Mouse (Mus musculus): ENCODE results near the gene Tnni3k. TPM values are rescaled to one million over a fixed set of nuclear protein-coding genes. Genes with fewer than 3 reads are reported as not detected.

Gene Tnni3k
- polyA plus RNA-seq, 1 experiment from 2014 or later, result 0.11 TPM

GRCm38 (mm10) chr3:154879515-154879914 is 175.7 kb downstream of the Tnni3k start:
- Histone ChIP-seq H3K27me3 (ENCODE audit: control insufficient read depth, insufficient read depth, low read length) (no peaks in the 10 kb centered on the region), H3K4me2 (replicated peaks; ENCODE audit: low read depth) (no peak overlapping the region), H3K36me3 (ENCODE audit: control insufficient read depth, insufficient read depth, low read length) (no peaks in the 10 kb centered on the region), H3K9ac (ENCODE audit: low read length) (no peak overlapping the region), H3K4me1 (replicated peaks; ENCODE audit: control insufficient read depth, insufficient read depth) (no peaks in the 10 kb centered on the region), H3K4me3 (ENCODE audit: low read depth, low read length) (no peak overlapping the region), H3K27ac (replicated peaks) (0 out of 2 replicates have a peak overlapping the region, but pooled peaks have one; percentile 8), H3K9me3 (ENCODE audit: control insufficient read depth, low read length) (no peaks in the 10 kb centered on the region)
- no peak for DNase-seq (ENCODE audit: low spot score)
- WGBS, result 25% methylated on average over 2 of the region's 2 CpGs
- no peak for TF ChIP-seq EP300 (optimal IDR thresholded peaks at IDR 0.05)
- TF ChIP-seq CTCF (IDR thresholded peaks at IDR 0.05; ENCODE audit: low read depth), result no peak
- peak; percentile 56; the same call in 1 of the 2 replicates for ATAC-seq (ENCODE audit: low FRiP score, low TSS enrichment)

GRCm38 (mm10) chr3:154879080-154879479 is 176.1 kb downstream of the Tnni3k start:
- H3K36me3 ChIP-seq (ENCODE audit: control insufficient read depth, insufficient read depth, low read length), result no peaks in the 10 kb centered on the region
- H3K27ac ChIP-seq (replicated peaks), result 0 out of 2 replicates have a peak overlapping the region, but pooled peaks have one; percentile 8
- TF ChIP-seq EP300 (optimal IDR thresholded peaks at IDR 0.05) (no peak), CTCF (IDR thresholded peaks at IDR 0.05; ENCODE audit: low read depth) (no peak)
- ATAC-seq (ENCODE audit: low FRiP score, low TSS enrichment), result no peak
- H3K9ac ChIP-seq (ENCODE audit: low read length), result no peak overlapping the region
- no peaks in the 10 kb centered on the region for H3K27me3 ChIP-seq (ENCODE audit: control insufficient read depth, insufficient read depth, low read length)
- no peak overlapping the region for H3K4me2 ChIP-seq (replicated peaks; ENCODE audit: low read depth)
- H3K4me1 ChIP-seq (replicated peaks; ENCODE audit: control insufficient read depth, insufficient read depth), result no peaks in the 10 kb centered on the region
- no peak overlapping the region for H3K4me3 ChIP-seq (ENCODE audit: low read depth, low read length)
- DNase-seq (ENCODE audit: low spot score), result no peak
- H3K9me3 ChIP-seq (ENCODE audit: control insufficient read depth, low read length), result no peaks in the 10 kb centered on the region
- WGBS, result 91% methylated on average over 1 of the region's 1 CpGs

GRCm38 (mm10) chr3:154868807-154869206 is 186.4 kb downstream of the Tnni3k start:
- peak; percentile 79; the same call in 1 of the 2 replicates for ATAC-seq (ENCODE audit: low FRiP score, low TSS enrichment)
- Histone ChIP-seq H3K27ac (replicated peaks) (no peak overlapping the region), H3K4me2 (replicated peaks; ENCODE audit: low read depth) (no peak overlapping the region), H3K9me3 (ENCODE audit: control insufficient read depth, low read length) (no peaks in the 10 kb centered on the region), H3K27me3 (ENCODE audit: control insufficient read depth, insufficient read depth, low read length) (no peaks in the 10 kb centered on the region), H3K9ac (ENCODE audit: low read length) (no peak overlapping the region), H3K36me3 (ENCODE audit: control insufficient read depth, insufficient read depth, low read length) (no peaks in the 10 kb centered on the region), H3K4me3 (ENCODE audit: low read depth, low read length) (no peak overlapping the region), H3K4me1 (replicated peaks; ENCODE audit: control insufficient read depth, insufficient read depth) (no peaks in the 10 kb centered on the region)
- WGBS, result 67% methylated on average over 4 of the region's 4 CpGs
- TF ChIP-seq CTCF (IDR thresholded peaks at IDR 0.05; ENCODE audit: low read depth) (no peak), EP300 (optimal IDR thresholded peaks at IDR 0.05) (no peak)
- no peak for DNase-seq (ENCODE audit: low spot score)

GRCm38 (mm10) chr3:154861921-154862320 is 193.3 kb downstream of the Tnni3k start:
- Histone ChIP-seq H3K36me3 (ENCODE audit: control insufficient read depth, insufficient read depth, low read length) (no peaks in the 10 kb centered on the region), H3K9me3 (ENCODE audit: control insufficient read depth, low read length) (no peaks in the 10 kb centered on the region), H3K9ac (ENCODE audit: low read length) (no peak overlapping the region), H3K27me3 (ENCODE audit: control insufficient read depth, insufficient read depth, low read length) (no peaks in the 10 kb centered on the region), H3K4me3 (ENCODE audit: low read depth, low read length) (no peak overlapping the region), H3K4me2 (replicated peaks; ENCODE audit: low read depth) (no peak overlapping the region), H3K4me1 (replicated peaks; ENCODE audit: control insufficient read depth, insufficient read depth) (no peaks in the 10 kb centered on the region), H3K27ac (replicated peaks) (no peak overlapping the region)
- TF ChIP-seq EP300 (optimal IDR thresholded peaks at IDR 0.05), result no peak
- ATAC-seq (ENCODE audit: low FRiP score, low TSS enrichment), result no peak
- 80% methylated on average over 6 of the region's 6 CpGs for WGBS
- DNase-seq (ENCODE audit: low spot score), result no peak

- TF ChIP-seq EP300 (optimal IDR thresholded peaks at IDR 0.05), result no peak
- TF ChIP-seq CTCF (IDR thresholded peaks at IDR 0.05; ENCODE audit: low read depth), result no peak
- H3K27ac ChIP-seq (replicated peaks), result no peak overlapping the region
- H3K4me3 ChIP-seq (ENCODE audit: low read depth, low read length), result no peak overlapping the region
- no peaks in the 10 kb centered on the region for H3K4me1 ChIP-seq (replicated peaks; ENCODE audit: control insufficient read depth, insufficient read depth)
- H3K27me3 ChIP-seq (ENCODE audit: control insufficient read depth, insufficient read depth, low read length), result no peaks in the 10 kb centered on the region
- ATAC-seq (ENCODE audit: low FRiP score, low TSS enrichment) (no peak), DNase-seq (ENCODE audit: low spot score) (no peak)
- H3K9ac ChIP-seq (ENCODE audit: low read length), result no peak overlapping the region
- no peak overlapping the region for H3K4me2 ChIP-seq (replicated peaks; ENCODE audit: low read depth)
- 53% methylated on average over 3 of the region's 3 CpGs for WGBS
- no peaks in the 10 kb centered on the region for H3K36me3 ChIP-seq (ENCODE audit: control insufficient read depth, insufficient read depth, low read length)
- H3K9me3 ChIP-seq (ENCODE audit: control insufficient read depth, low read length), result no peaks in the 10 kb centered on the region
These were observed 195.5 kb downstream of the Tnni3k start for GRCm38 (mm10) chr3:154859721-154860120.

GRCm38 (mm10) chr3:154853257-154853656 is 201.9 kb downstream of the Tnni3k start:
- 36% methylated on average over 6 of the region's 6 CpGs for WGBS
- Histone ChIP-seq H3K36me3 (ENCODE audit: control insufficient read depth, insufficient read depth, low read length) (no peaks in the 10 kb centered on the region), H3K4me1 (replicated peaks; ENCODE audit: control insufficient read depth, insufficient read depth) (no peaks in the 10 kb centered on the region), H3K27me3 (ENCODE audit: control insufficient read depth, insufficient read depth, low read length) (no peaks in the 10 kb centered on the region), H3K4me2 (replicated peaks; ENCODE audit: low read depth) (no peak overlapping the region), H3K4me3 (ENCODE audit: low read depth, low read length) (no peak overlapping the region), H3K9ac (ENCODE audit: low read length) (no peak overlapping the region), H3K27ac (replicated peaks) (no peak overlapping the region), H3K9me3 (ENCODE audit: control insufficient read depth, low read length) (no peaks in the 10 kb centered on the region)
- DNase-seq (ENCODE audit: low spot score) (no peak), ATAC-seq (ENCODE audit: low FRiP score, low TSS enrichment) (no peak)
- TF ChIP-seq EP300 (optimal IDR thresholded peaks at IDR 0.05), result no peak
- TF ChIP-seq CTCF (IDR thresholded peaks at IDR 0.05; ENCODE audit: low read depth), result no peak

Measured in stomach, postnatal 0 days (tissue).